Mouse (Mus musculus): ENCODE measurements around the gene Gcgr.

GRCm38 (mm10) chr11:120547469-120547868, 17.0 kb downstream of the Gcgr start:
- TF ChIP-seq TAL1 (IDR thresholded peaks at IDR 0.05; ENCODE audit: low read length) (no peak), GATA1 (IDR thresholded peaks at IDR 0.05; ENCODE audit: low read length) (no peak)

Measured in erythroblast, embryonic 14.5 days (primary cell).